Mouse (Mus musculus) cerebellum, postnatal 14 days (tissue): ENCODE measurements around the gene Prdx2.

ENCODE experiments used
- DNase-seq, 2 experiments: peaks; one replicate each; pipeline ENCODE4 v3.0.0; 2021; ENCODE audit warnings: mixed read lengths in 2 of 2

Gene Prdx2

DNA sequence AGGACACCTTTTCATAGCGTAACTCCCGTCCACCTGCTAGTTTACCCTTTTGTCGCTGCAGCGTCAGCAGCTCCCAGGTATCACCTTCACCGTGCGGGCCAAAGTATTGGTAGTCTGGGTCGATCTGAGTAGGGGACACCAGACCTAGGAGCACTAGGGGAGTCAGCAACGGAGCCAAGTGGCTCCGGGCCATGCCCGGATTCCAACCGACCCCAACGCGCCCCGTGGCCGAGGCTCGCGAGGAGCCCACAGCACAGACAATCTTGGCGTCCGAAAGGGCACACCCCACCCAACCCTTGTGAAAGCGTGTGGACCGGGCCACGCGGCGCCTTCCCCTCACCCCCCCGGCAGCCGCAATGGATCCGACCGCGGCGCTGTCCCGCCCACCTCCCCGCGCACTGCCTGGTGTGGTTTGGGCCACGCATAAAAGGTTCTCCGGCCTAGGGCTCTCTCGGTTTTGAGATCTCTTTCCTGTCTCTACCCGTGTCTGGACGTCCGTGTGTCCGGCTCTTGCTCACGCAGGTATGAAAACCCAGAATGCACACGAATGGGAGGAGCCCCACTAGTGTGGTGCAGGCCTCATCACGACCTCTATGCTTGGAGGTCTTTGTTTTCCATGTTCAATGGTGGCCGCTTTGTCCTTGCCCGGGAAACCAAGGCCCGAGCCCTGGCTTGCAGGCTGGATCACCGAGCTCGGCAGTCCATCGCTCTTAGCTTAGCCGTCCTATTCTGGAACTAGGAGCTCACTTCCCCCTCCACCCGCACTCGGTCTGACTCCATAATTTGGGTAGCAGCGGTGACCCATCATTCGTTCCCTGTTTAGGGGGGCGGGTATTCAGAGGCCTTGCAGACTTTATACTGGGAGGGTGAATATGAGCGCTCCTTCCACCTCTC, at the start of gene Prdx2, which contains the start of the genes Gm49661 and Rnaseh2a:
Gene Prdx2, plus strand, starts transcription at position 347 of the 894 bp plus-strand sequence.
Gene Gm49661, minus strand, starts transcription at position 193 of the 894 bp plus-strand sequence.
Gene Rnaseh2a, minus strand, starts transcription at position 527 of the 894 bp plus-strand sequence.
- DNase-seq: peak; percentile 86

DNA sequence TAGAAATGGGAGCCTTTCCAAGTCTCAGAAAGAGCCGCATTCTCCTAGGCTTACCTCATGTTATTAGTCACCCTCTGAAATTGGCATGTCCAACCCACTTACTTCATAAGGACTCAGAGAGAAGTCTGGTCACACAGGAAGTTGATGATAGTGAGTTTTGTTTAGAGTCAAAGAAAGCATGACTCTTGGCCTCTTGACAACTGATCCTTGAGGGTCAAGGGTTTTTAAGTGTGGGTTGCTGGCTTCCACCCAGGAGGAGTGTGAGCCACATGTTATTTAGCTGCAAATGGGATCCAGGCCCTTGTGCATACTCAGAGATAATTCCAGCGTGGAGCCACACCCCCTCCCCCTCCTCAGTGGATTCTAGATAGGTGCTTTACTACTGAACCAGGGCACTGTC, 47.8 kb upstream of the Prdx2 start:
- DNase-seq: no peak

DNA sequence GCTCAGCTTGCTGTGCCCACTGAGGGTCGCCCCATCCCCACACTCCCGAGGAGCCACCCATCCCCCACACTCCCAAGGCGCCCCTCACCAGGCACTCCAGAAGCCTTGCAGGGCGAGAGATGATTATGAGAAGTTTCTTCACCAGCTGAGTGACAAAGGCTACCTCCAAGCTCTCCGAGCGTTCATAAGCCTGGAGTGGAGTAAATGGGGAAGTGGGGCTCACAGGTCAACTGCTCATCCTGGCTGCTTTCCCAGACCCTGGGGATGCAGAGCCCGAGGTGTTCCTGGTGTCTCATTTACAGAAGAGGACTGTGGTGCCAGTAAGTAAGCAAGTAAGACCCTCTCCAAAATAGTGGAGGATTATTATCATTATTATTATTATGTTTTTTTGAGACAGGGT, 43.8 kb upstream of the Prdx2 start:
- no peak for DNase-seq

DNA sequence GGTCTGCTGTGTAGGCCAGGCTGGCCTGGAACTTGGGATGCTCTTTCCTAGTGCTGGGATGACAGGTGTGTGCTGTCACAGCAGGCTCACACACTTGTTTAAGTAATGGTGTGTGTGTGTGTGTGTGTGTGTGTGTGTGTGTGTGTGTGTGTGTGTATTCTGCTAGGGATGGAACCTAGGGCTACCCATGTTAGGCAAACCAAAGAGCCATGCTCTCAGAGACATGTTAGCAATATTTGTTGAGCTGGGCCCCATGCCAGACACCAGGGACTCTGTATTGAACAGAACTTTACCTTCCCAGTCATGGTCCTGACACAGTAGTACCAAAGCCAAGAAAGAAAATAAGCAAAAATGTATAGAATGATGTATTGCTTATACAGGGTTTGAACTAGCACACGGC, 41.9 kb upstream of the Prdx2 start:
- no peak for DNase-seq

DNA sequence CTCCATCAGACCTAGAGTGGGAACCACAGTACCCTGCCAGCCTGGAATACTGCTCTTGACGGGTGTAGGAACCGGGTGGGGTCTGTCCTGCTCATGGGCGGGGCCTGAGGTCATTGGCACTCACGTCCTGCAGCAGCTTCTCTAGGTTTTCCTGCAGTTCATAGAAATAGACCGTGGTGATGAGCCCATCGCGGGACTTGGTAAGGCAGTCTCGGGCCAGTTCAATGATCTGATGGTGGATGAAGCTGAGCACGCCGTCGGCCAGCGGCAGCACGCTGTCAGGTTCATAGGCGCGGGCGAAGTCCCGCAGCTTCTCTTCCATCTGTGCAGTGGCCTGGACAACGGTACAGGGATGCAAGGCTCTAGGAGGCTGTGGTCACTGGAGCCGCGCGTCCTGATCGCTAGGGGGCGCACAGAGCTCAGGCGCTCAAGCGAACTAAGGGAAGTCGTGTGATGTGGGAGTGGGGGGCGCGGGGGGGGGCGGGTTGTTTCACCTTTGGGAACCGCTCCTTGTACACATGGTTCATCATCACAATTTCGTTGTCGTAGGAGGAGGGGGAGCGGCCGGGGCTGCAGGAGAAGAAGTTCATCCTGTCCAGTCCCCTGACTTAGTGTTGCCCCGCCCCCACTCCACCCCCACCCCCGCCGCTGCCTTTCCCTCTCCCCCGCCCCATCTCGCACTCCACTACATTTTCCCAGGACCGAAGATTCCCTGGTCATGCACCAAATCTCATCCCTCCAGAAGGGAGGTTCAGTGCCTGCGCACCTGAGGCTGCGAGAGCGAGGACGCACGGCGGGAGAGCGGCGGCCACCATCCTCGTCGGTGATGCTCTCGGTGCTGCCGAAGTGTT, 40.7 kb upstream of the Prdx2 start:
- peak; percentile 89 to 91 for DNase-seq

DNA sequence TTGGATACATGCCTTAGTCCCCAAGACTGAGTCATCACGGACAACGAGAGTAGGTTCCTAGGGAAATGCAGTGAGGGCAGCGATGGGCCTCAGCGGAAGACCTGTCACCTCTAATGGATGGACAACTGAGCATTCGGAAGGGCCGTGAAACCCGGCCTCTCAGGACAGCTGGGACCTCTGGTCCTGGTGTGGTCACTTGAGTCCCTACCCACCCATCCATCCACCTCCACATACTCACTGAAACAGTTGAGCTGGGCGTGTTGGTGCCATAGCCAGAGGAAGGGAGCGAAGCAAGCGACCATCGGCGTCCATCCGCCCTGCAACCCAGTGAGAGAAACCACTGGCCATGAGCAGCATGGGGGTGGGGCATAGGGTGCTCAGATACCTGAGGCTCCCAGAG, 38.8 kb upstream of the Prdx2 start:
- no peak for DNase-seq

DNA sequence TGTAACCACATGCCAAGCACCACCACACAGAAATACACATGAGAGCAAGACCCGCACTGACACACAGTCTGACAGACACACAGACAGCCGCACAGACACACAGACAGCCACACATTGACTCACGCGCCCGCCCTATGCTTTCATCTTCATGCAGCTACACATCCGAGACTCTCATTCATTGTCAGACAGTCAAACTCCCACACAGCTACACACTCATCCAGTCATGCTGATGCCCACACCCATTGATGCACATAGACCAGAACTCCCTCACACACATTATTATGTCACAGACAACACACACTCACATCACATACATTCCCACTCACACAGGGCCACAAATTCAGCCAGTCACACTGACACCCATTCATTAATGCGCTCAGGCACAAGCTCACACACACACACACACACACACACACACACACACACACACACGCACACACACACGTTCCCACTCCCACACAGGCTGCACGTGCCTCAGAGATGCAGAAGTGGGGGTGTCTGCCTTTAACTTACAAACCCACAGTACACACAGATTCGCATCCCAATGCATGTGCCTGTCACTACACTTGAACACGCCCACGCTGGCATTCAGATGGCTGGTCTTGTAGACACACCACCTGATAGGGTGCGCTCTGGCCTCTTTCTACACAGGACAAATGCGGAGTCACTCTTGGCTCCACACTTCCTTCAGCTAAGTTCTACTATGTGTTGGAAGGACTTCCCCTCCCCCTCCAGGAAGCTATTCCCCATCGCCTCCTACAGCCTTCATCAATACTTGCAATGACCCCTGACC, 35.4 kb upstream of the Prdx2 start:
- no peak for DNase-seq

DNA sequence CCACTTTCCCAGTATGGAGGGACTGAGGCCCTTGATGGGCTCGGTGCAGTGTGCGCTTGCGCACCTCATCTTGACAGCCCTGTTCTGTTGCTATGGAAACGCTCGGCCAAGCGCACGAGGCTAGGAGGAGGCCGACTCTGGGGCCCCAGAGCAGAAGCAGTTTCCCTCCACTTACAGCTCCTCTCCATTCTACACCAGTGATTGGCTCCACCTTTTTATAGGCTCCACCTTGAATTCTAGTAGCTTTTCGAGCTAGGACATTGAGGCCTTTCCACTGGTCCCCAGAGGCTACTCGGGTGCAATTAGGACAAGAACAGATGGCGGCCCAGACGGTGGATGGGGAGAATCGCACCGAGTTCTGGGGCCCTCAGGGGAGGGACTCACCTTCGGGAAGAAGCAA, 34.5 kb upstream of the Prdx2 start:
- peak; percentile 77 to 80 for DNase-seq

DNA sequence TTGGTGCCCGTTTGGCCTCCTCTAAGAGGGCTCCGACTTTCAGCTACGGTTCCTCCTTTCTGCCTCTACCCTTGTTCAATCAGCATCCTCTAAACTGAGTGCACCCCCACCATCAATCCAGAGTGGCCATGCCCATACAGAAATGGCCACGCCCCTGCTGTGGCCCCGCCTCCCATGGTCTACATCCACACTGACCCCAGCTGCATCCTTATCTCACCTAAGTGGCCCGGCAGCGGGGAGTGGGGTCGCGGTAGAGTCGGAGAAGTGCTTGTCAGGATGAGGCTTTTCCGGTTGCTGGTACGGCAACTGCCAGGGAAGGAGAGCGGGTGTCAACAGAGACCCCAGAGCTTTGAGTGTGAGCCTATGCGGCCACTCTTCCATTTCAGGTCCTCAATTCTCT, 33.9 kb upstream of the Prdx2 start:
- DNase-seq: peak in 1 of 2 experiments; percentile 53

DNA sequence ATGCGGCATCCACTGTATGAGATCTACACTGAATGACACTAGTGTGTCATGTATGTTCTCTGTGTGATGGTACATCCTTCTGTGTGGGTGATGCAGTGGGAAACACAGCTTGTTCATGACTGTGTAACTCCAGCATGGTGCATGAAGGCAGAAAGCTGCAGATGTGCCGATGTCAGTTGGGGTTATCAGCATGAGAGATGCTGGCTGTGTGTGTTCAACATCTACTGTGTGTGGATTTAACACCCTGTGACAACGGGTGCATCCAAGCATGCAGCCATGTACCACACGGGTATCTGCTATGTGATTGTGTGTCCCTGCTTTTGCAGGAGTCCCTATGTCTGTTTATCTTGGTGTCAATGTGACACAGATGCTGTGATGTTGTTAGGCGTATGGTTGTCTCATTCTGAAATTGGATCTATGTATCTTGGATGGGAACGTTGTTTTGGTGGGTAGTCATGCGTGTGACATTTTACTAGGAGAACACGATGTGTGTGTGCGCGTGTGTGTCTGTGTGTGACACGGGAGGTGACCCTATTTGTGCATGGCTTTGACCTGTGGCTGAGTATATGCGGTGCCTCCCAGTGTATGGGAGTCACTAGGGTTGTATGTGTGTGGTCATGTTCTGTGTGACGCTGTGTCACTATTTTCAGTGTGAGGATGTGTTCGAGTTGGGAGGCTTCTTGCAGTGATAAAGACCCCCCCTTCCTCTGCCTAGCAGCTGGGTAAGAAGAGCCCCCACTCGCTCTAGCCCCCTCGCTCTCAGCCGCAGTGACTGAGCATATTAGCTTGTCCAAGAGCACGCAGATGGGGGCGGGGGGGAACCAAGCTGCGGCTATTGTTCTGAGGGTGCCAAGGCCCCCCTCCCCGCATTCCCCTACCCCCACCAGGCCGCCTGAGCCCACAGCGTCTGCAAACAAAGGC, 33.1 kb upstream of the Prdx2 start:
- peak; percentile 38 to 64 for DNase-seq

DNA sequence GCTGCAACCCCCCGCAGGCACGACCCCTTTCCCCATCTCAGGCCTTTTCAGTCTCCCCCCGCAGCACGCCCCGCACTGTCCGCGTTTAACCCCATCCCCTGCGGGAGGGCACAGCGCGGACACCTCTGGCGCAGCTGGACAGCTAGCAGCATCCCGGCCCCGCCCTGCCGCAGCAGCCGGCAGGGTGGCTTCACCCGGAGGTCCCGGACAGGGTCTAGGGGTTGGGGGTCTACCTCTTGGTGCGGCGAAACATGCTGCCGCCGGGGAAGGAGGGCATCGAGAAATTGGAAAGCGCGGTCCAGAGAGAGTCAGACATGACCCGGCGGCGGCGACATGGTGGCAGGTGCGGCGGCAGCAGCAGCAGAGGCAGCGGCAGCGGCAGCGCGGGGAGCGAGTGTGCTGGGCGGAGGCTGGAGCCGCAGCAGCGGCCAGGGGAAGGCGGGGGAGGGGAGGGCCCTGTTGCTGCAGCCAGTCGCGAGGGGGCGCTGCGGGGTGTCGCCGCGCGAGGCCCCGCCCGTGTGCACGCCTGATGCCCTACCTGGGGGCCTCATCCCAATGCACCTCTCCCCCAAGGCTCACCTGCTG, 32.3 kb upstream of the Prdx2 start, which contains the start of gene Mast1:
Gene Mast1, minus strand, starts transcription at position 398 of the 585 bp plus-strand sequence.
- peak; percentile 94 to 95 for DNase-seq

DNA sequence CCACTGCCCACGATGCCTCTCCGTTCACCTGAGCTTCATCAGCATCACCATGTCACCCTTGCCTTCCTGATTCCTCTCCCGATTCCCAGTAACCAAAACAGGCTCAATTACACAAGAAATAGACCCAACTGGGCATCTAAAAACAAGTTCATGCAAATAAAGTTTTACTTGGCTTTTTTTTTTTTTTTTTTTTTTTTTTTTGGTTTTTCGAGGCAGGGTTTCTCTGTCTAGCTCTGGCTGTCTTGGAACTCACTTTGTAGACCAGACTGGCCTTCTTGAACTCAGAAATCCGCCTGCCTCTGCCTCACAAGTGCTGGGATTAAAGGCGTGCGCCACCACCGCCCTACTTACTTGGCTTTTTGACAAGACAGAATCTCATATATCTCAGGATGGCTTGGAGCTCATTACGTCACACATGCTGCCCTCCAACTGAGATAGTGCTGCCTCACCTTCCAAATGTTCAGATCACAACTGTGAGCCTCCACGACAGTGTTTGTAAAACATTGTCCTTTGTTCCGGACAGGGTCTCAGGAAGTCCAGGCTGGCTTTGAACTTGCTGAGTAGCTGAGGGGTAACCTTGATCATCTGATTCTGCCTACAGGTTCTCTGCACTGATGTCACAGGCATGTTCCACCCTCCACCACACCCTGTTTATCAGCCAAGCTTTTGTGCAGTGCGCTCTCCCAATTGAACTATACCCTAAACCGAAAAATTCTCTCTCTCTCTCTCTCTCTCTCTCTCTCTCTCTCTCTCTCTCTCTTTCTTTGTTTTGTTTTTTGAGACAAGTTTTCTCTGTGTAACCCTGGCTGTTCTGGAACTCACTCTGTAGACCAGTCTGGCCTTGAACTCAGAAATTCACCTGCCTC, 31.5 kb upstream of the Prdx2 start:
- no peak for DNase-seq

DNA sequence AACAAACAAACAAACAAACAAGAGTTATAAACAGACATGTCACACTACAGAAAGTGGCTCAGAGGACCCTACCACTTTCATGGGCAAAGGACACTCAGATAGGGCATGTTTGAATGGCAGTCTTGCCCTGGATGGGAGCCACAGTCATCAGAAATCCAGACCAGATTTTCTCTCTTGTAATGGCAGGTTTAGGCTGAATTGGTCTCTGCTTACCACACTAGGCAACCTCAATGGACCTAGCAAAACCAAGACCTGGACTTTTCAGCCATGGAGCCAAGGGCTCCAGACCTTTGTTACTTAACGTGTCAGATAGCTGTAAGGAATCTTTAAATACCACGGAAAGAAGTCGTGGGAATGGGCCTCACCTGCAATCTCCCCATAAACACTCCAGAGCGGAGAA, 25.7 kb upstream of the Prdx2 start:
- peak in 1 of 2 experiments; percentile 41 for DNase-seq

DNA sequence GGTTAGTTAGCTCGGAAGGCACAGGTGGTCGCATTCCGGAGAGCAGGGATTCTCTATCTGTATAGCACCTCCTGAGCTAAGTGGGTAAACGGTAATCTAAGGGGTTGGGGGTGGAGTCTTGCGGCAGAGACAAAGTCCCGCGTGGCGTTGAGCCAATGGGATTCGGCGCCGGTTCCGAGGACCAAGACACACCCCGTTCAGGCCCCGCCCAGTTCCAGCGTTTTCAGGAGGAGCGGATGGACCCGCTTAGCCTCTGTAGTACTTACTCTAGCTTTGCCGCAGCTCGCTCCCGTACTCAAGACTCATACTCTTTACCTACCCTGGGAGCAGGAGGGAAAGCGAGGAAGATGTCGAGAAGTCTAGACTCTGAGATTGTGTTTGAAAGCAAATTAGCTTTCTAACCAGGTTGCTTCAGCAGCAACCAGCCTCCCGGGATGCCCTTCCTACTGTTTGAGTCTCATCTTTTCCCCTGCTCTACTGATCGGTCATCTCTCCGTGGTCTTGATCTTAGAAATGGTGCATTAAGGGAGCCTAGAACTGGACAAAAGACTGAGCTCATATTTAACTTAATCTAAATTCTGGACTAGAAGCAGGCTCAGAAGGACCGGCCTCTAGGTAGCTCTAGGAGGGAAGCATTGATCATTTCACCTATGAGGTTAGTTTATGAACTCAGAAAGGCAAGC, 24.8 kb upstream of the Prdx2 start:
- peak; percentile 78 to 84 for DNase-seq

DNA sequence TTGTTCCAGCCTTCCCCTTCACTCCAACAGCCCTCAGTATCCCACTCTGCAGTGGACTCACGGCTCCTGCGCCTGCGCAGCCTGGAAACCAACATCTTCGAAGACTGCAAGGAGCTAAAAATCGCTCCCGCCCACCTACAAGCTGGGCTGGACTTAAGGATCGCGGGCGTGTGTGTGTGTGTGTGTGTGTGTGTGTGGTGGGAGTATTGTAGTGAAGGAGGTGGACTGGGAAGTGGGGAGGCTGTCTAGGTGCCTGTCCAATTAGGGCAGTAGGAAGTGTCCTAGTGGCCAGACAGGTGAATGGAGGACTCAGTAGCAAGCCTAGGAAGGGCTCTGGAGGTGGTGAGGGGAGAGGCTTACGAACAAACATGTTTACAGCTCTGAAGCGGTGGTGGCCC, 24.2 kb upstream of the Prdx2 start:
- DNase-seq: peak; percentile 62 to 76

DNA sequence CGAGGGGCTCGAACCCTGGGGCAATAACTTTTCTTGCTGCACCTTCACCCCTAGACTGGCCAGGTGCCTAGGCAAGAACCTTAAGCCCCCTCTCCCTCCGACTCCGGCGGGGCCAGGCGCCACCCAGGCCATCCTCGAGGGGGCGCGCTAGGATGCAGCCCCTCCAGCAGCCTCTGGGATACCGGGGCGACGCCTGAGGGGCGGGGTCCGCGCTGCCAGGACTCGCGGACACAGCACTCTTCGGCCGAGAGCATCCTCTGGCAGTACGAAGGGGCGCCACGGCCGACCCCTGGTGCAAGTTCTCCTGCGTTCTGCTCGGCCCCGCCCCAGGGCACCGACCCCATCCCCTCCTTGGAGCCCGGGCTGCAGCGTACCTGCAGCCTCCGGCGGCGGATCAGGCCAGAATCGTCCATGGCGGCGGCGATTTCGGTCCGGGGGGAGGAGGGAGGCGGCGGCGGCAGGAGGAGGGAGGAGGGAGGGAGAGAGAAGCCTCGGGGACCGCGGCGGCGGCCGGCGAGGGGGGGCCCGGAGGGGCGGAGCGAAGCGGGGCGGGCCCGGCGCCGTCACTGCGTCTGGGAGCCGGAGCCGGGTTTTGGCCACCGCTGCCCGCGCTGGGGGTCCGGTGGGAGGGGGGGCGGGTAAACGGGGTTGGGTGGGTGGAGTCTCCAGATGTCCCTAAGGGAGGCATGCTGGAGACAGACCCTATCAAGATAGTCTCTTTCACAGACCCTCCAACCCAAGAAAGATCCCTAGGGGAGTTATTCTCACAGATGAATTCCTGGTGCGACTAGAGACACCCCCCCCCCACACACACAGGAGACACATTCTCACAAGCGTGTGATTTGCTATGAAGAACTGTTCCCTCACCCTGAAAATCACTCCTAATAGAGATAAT, 23.5 kb upstream of the Prdx2 start:
- peak; percentile 79 to 86 for DNase-seq

DNA sequence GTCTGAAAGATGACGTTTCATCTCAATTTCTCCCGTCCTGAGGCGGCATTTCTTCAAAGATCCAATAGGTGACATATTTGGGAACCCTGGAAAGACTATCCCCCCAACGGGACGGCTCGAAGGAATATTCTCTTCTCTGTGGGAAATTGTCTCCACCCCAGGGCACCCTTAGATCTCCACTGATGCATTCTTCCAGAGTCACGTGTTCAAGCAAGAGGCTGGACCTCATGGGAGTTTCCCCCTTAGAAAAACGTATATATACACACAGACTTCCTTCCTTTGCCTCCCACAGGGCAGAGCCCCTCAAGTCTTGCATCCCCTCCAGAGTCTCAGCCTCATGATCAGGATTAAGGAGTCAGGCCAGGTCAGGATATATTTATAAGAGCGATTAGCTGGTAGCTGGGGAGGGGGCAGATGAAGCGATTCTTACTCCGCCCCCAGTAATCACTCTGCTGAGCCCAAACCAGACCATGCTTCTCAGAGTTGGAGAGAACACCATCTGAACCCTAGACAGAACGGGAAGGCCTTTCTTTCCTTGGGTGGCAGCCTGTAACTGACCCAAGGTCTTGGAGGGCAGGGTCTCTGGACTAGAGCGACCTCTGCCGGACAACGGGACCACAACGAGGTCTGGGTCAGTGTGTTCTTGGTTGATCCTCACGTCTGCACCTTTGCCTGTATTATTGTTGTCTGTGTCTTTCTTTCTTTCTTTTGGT, 22.7 kb upstream of the Prdx2 start, which contains the start of gene Rtbdn:
Gene Rtbdn, plus strand, starts transcription at position 464 of the 713 bp plus-strand sequence.
- peak; percentile 79 to 85 for DNase-seq

DNA sequence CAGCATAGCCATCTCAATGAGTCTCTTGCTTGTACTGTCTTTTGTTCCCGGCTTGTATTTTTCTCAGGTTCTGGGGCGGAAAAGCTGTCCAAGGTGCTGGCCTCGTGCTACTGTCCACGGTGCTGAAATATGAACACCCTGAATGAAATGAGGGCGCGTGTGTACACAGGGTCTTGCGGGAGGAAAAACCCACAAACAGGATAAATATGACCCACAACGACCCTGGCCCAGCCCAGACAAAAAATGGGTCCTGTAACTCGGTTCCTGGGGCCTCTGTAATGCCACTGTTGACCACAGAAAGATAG, 22.2 kb upstream of the Prdx2 start:
- DNase-seq: no peak
